Mouse (Mus musculus): ENCODE data around the gene Baiap2.

GRCm38 (mm10) chr11:119973789-119974188 lies 31.2 kb downstream of the Baiap2 start:
- no peak for TF ChIP-seq CTCF (IDR thresholded peaks at IDR 0.05; ENCODE audit: low read depth, low read length)
- no peak for TF ChIP-seq POLR2A (IDR thresholded peaks at IDR 0.05; ENCODE audit: extremely low read depth, insufficient read depth, low read length)
